Mouse (Mus musculus): ENCODE data around the gene Plekhm3. TPM values are rescaled to one million over a fixed set of nuclear protein-coding genes. Genes with fewer than 3 reads are reported as not detected.
A peak's percentile ranks its signal among the peaks of the same experiment; 100 is the strongest.
"Not testable (repeated sequence)": the region's sequence is repeated elsewhere in the genome, so short reads cannot be mapped to it uniquely, and the experiment has no call there.

Gene Plekhm3
- 1 to 10 TPM; 6.6 to 7.1 TPM for total RNA-seq (2021)
- long read RNA-seq, experiment 1, full-length matches to known transcripts, result 1 of 3 reads
- long read RNA-seq, experiment 1, partial matches to known transcripts, result 1 of 3 reads
- long read RNA-seq, experiment 1, other reads (novel, unspliced or antisense), result 1 of 3 reads
- long read RNA-seq, experiment 2, partial matches to known transcripts, result 0 of 1 reads
- long read RNA-seq, experiment 2, other reads (novel, unspliced or antisense), result 1 of 1 reads

DNA sequence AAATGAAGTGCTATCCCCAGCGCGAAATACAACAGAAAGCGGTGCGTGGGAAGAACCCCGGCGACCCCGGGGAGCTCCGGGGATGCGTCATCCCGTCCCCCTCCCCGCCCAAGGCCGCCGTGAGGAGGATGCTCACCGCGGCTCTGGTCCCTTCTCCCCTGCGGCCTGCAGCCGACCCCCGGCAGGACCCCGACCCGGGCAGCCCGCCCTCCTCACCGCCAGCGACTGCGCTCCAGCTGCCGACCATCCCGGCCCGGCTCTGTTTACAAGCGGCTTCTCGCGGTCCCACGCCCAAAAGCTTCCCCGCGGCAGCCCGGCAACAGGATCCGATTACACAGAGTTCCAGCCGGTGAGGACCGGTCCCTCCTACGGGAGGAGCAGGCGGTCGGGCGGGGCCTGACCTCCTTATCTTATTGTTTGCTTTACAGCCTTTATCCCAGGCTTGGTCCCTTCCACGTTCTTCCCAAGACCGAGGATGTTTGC lies at the start of gene Plekhm3:
Gene Plekhm3, minus strand, starts transcription at position 346 of the 483 bp plus-strand sequence.
- DNase-seq, result peak; percentile 87 to 89

DNA sequence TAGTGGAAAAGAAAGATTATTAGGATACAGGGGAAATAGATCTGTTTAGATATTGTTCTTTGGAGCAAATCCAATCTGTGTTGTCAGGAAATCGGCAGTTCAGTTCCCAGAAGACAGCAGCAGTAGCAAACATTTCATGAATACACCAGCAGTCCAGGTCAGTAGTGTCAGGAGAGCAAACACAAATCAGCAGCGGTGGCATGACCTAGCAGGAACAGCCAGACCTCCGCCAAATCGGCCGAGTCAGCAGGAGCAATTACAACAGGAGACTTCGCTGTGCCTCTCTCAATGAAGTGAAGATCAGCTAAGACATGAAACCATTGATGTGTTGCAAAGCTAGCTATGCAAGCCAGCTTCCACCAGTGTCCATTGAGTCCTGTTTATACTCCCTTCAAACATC lies 49.0 kb upstream of the Plekhm3 start:
- no peak for DNase-seq

DNA sequence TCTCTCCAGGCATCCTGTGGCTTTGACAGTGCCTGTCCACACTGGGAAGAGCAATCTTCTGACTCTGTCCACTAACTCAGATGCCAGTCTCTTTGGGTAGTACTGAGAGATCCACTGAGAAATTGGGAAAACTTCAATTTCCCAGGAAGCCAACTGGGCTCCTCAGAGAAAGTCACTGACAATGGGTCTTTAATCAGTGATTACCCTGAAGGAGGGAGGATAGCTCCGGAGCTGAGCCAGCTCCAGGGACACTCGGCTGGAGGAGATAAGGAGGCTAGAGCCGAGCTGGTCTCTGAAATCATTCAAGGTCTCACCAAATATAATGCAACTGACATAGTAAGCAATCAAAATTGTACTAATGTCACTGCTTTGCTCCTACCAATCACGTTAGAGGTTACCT lies 47.9 kb upstream of the Plekhm3 start:
- DNase-seq, result no peak

DNA sequence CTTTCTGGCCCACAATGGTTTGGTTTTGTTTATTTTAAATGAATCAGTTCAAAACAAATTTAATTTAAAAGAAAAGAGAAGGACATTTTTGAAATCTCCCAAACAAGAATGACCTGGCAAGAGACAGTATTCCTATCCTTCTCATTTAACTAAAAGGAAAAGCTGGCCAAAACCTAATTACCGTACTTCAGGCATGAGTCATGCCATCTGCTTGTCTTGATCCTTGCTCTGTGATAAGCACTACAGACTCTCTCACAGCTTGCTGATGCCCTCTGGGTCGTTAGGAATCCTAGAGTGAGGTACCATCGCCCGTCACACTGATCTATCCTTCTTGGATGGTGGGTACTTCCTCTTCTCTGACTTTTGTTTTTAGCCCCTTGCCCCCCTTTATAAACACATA lies 36.6 kb upstream of the Plekhm3 start:
- no peak for DNase-seq

DNA sequence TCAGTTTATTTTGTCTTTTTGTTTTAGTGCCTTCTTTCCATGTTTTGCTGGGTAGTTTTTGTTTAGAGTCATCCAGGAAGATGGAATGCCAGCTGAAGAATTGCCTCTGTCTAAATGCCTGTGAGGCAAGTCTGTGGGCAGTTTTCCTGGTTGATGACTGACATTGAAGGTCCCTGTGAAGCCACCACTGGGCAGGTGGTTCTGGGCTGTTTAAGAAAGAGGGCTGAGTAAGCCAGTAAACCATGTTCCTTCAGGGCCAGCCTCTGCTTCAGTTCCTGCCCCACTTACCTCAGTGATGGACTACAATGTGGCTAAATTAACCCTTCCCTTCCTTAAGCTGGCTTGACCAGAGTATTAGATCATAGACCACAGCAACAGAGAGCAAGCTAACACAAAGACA lies 31.6 kb upstream of the Plekhm3 start:
- DNase-seq, result no peak

DNA sequence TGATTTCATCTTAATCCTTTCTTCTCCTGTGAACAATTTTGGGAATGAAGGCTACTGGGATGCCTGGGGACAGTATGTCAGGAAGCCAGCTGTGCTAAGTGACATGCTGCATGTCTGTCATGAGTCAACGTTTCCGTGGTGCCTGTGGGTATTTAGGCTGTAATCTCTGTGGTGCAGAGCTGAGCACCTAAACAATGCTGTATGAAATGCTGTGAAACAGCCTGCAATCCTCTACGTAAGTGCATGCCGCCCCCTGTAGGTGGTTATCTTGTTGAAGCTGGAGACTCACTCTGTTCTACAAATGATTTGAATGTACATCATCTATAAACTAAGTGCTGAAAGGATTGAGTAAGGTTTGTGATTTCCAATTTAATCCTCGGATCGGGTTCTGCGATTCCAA lies 29.5 kb upstream of the Plekhm3 start:
- peak; percentile 47 to 78 for DNase-seq

DNA sequence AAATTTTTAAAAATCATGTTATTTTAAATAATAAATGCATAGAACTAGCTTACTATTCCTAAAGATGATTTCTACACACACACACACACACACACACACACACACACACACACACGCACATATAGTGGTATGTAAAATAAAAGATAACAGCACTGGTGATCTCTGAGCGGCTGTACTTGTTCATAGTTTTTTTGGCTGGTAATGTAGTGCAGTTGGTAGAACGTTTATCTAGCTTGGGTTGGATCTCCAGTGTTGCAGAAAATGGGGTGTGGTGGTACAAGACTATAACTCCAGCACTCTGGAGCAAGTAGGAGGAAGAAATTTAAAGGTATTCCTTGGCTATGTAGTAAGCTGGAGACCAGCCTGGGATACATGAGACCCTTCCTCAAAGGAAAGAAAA lies 26.6 kb upstream of the Plekhm3 start:
- DNase-seq, result no peak

DNA sequence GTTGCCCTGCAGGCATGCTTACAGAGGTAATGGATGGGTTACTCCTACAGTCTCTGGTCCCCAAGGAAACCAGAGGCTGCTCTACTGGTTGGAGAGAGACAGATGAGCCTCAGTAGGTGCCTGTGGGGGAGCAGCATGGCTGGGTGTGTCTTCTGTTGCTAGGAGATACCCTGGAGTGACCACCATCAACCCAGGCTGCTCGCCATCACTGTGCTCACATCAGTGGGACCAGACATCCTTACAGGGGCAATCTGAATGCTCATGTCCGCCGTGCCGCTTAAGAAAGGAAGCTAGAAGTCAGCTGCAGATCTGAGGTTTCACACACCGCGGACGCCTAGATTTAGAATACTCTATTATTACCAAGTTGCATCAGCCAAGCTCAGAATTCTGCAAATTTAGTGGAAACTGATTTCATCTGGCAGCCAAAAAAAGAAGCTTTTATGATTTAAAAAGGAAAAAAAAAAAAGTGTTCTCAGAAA lies 21.7 kb upstream of the Plekhm3 start:
- DNase-seq, result no peak

DNA sequence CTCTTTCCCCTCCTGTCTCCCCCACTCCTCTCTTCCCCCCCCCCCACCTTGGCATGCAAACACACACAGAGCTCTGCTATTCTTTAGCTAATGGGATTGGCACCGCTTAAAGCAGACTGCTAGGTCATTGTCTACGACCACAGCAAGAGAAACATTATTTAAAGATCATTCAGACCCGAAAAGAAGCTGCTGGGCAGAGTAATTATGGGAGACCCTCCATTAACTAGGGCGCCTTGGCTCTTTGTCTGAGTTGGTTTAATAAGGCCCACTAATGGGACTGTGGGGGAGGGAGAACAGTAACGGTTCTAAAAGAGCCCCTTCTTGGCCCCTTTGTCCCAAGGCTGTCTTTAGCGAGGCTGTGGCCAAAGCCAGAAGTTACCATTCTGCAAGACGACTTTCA lies 18.7 kb upstream of the Plekhm3 start:
- DNase-seq, result no peak

DNA sequence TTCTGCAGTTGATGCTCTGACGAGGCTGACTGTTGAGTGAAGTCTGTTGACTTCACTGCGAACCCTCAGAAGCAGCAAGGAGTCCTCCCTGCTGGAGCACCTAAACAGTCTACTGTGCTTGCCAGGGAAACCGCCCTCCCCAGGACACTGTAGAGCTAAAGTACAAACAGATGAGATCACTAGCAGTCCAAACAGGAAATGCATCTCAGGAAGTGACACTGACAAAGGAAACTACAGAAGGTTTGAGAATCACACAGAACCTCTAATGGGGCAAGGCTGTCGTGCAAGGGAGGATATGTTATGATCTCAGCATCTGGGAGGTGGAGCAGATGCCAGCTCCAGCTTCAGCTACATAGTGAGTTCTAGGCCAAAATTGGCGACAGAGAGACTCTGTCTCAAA lies 14.1 kb upstream of the Plekhm3 start:
- DNase-seq, result no peak

DNA sequence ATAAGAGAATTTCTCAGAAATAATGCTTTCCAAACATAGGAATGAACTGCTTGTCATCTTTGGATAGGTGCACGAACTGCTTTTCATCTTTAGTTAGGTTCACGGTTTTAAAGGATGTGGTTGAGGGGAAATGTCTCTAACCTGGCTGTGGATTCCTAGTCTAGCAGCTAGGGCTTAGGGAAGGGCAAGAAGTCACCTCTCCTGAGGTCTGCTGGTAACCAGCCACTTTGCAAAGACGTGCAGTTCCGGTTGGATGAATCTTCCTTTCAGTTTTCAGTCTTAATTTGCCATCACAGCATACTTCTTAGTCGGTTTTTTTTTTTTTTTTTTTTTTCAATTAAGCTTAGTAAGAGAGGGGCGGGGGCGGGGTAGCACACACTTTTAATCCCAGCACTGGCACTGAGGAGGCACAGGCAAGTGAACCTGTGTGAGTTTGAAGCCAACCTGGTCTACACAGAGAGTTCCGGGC lies 431 bp upstream of the Plekhm3 start:
- no peak for DNase-seq

DNA sequence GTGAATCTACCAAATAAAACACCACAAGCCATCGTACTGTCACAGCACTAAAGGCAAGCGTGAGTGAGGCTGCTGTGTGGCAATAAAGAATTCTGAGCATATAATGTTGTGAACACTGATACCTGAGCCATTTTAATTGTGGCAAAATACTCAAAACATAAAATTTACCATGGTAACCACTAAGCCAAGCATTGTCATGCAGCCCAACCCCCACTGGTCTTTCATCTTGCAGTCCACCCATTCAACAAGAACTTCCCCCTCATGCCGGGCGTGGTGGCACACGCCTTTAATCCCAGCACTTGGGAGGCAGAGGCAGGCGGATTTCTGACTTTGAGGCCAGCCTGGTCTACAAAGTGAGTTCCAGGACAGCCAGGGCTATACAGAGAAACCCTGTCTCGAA lies 1.8 kb downstream of the Plekhm3 start:
- DNase-seq, result not testable (repeated sequence)

DNA sequence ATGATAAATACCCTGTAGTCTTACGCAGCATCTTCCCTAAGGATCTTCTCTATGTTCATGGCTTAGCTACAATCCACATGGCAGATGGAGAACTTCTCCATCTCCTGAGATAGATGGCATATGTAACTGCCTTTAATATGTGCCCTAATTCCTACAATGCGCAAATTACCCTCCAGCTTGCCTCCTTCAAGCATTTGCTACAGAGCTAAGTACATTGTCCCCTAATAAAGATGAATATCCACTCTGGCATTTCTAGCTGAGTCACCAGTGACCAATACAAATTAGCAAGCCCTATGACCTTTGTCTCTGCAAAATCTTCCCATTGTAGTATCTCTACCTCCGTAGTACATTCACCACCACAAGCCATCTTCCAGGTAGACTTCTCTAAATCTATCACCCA lies 6.4 kb downstream of the Plekhm3 start:
- no peak for DNase-seq

DNA sequence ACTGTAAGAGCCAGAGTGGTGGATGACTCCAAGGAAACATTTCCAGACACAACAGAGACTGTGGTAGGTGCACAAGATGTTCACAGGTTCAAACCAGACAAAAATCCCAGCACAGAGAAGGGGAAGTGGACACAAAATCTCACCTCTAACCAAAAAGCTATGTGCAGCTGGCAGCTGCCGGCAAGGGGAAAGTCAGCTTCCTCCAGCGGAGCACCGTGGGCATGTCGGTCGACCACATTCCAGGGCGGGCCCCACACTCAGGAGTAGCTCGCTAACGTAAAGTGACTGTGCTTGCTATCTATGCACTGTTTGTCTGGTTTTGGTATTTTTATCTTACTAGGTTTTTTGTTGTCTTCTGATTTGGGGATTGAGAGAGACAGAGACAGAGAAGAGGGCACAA lies 7.2 kb downstream of the Plekhm3 start:
- no peak for DNase-seq

DNA sequence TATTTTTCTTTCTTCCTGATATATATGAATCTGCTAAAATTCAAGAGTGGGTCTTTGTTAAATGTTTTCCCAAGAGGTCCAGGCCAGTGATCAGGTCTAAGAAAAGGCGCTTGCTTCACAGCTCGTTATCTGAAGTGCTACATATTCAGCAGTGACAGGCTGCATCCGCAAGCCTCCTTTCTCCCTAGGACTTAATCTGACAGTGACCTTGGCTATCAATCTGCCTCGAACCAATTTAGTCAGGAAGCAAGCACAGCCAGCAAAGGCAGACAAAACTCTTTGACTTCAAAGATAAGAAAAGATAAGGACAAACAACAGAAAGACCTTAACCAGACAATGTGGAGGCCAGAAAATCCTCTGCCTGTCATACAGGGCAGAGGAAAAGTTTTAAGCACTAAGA lies 10.5 kb downstream of the Plekhm3 start:
- no peak for DNase-seq

DNA sequence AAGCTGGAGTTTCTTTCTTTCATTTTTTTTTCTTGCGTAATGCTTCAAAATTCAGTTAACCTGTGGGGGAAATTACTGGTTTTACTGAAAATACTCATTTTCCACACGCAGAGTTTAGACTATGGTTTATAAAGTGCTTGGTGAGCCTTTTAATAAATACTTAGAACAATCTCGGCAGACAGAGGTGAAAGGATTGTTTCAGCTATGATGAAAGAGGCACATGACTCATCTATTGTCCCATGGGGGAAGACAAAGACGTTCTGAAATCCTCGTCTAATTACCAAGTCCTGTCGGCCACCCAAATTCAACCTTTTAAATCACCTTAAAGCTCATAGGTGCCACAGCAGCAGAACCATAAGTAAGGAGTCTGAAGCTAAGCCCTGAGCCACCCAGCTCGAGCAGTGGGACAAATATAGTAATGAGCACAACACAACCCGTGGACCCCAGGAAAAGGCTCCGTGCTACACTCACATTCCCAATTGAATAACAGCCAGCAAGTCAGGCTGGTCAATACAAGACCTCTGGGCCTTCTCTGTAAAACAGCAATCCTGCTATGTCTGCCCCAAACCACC lies 11.3 kb downstream of the Plekhm3 start:
- DNase-seq, result no peak

DNA sequence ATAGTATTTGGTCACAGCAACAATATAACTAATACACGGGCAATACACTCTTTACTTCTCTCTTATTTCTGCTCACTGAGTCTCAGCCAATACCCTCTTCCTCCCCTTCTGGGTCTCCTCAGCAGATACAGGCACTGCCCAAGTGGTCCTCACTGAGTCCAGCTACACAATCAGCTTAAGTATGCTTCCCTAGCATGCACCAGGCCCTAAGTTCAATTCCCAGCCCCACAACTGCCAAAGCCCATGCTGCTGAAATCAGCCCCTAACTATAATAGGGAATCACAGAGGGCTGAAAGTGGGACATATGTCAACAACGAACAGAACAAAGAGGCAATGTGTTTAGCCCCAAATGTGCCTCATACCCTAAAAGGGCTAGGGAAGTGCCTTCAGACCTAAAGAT lies 11.9 kb downstream of the Plekhm3 start:
- DNase-seq, result no peak

DNA sequence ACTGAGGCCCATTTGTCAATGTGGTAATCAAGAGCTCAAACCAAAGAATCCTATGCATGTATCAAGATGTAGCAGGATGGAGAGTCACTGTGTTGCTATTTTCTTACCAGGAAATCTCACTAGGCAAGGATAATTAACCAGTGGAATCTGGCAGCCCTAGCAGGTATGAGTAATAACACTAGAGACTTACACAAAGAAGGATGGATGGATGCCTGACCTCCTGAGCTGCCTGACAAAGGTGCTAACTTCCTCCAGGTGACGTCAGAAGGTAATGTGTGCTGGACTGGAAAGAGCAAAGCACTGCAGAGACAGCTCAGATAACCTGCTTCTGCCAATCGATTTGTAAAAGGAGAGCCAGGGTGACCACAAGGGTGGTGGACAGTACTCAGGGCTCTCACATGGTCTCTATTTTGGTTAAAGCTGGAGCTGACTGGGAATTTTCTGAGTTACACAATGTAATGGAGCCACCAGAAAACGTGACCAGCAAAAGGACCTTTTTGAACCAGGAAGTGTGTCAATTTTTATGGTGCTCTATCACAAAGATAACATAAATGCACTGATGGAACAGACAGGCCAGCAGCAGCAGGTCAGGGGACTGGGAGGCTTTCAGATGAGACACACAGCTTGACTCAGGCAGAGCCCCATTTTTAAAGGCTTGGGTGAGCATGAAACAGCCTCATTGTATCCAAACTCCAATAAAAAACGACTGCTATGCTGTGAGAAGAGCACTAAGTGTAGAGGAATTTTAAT lies 14.4 kb downstream of the Plekhm3 start:
- DNase-seq, result no peak

DNA sequence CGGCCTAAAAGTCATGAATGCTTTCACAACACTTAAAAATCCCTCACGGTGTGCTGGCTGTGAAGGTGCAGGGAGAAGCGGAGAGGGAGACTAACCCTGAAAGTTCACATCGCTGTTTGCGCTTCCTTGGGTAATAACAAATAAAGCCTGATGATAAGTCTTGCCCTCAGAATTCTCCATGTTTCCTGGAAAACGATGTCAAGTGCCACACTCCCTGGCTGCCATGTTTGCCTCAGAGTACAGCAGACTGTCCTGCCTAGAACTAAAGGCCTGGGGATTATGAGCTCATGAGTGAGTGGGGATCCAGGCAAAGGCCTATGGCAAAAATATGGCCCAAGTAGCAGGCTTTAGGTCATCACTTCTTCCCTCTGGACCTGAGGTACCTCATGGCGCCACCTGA lies 17.7 kb downstream of the Plekhm3 start:
- no peak for DNase-seq

DNA sequence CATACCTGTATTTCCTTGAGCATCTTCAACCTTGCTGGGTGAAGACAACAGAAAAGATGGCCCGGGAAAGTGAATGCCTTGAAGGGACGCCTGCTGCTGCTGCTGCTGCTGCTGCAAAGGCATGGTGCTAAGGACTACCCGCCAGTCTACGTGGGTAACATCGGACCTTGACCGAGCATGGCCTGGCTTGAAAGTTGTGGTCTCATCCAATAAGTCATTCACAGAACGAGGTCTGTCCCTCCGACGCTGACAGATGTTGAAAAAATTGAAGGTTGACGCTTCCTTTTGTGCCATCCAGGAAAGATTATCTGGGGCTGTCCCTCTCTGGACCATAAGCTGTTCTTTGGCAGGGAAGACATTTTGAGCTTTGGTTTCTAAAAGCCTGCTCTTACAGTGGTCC lies 18.9 kb downstream of the Plekhm3 start:
- DNase-seq, result no peak

DNA sequence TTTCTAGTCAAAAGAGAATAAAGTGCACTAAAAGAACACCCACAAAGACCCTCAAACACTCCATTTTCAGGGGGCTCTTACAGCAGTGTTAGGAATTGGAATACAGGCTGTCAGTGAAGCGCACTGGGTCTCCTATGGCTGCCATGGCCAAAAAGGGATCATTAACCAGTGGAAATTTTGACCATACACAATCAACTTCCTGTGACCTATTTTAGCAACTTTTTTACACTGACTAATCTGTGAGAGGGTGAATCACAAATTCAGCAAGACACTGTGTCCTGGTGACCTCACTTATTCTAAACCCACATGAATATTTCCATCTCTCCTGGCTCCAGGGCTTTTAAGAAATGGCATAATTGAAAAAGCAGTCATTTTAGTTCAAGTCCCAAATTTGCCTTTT lies 23.7 kb downstream of the Plekhm3 start:
- DNase-seq, result no peak

DNA sequence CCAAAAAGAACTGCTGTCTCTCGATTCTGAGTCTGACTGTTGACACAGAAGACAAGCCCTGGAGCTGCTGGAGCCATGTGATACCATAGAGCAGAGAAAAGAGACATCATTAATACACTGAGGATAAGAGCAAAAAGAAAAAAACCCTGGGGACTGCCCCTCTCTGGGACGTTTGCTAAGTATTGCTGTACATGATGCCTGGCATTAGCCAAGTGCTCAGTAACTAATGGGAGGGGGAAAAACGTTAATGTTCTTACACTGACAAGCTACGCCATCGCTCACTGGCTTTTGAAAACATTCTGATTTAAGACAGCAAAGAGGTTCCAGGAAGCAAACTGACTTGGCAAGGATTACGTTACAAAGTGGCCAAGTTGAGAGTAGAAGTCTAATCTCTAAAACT lies 26.5 kb downstream of the Plekhm3 start:
- DNase-seq, result no peak

DNA sequence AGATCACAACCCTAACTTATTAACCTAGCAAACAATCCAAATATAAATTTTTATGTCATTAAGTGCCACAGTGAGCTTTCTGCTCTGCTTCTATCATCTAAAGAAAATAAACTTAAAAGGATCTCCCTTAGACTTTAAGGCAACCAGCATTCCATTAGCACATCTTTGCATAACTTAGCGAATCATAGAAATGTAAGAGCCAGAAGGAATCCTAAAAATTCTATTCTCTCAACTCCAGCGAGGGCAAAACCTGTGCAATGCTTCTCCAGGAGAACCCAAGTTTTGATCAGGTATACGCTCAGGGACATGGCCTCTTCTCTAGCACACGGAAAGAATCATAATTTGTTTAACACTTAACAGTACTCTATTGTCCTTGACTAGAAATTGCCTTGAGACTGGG lies 27.0 kb downstream of the Plekhm3 start:
- DNase-seq, result no peak
